Mouse (Mus musculus): Measurements from ENCODE around the gene Plin5. TPM values are rescaled to one million over a fixed set of nuclear protein-coding genes. Genes with fewer than 3 reads are reported as not detected.

The Plin5 gene
- 1.3 and 3.7 TPM in 2 replicates for polyA plus RNA-seq (2015; fragmentation: Nextera tagmentation; extraction: Ambion mirVana)

- Histone ChIP-seq H3K4me3 (replicated peaks) (peak within 1 kb of the TSS; percentile 37), H3K4me2 (peak within 1 kb of the TSS; percentile 65), H3K27me3 (peaks cover 58% of the 10 kb centered on the region), H3K27ac (replicated peaks) (no peak within 1 kb of the TSS), H3K36me3 (replicated peaks) (no peaks in the 10 kb centered on the region), H3K4me1 (replicated peaks) (peaks cover 29% of the 10 kb centered on the region), H3K9me3 (replicated peaks) (no peaks in the 10 kb centered on the region), H3K9ac (0 out of 2 replicates have a peak within 1 kb of the TSS, but pooled peaks have one; percentile 15)
- peak; percentile 49 for ATAC-seq (ENCODE audit: insufficient read depth)
- 4% methylated on average over 27 of the region's 27 CpGs for WGBS (ENCODE audit: insufficient replicate concordance)
Observed at GRCm38 (mm10) chr17:56117251-56117710, at the start of gene Plin5. TSS of gene Plin5 (minus strand) at chr17:56117596.

- Histone ChIP-seq H3K36me3 (replicated peaks) (no peaks in the 10 kb centered on the region), H3K4me3 (replicated peaks) (no peak overlapping the region), H3K27me3 (peaks cover 11% of the 10 kb centered on the region), H3K27ac (replicated peaks) (no peak overlapping the region), H3K9me3 (replicated peaks) (no peaks in the 10 kb centered on the region), H3K9ac (no peak overlapping the region), H3K4me1 (replicated peaks) (peaks cover 48% of the 10 kb centered on the region), H3K4me2 (no peak overlapping the region)
- 69% methylated on average over 11 of the region's 11 CpGs for WGBS (ENCODE audit: insufficient replicate concordance)
- ATAC-seq (ENCODE audit: insufficient read depth), result no peak
Observed at GRCm38 (mm10) chr17:56165671-56166070, 48.3 kb upstream of the Plin5 start.

DNA sequence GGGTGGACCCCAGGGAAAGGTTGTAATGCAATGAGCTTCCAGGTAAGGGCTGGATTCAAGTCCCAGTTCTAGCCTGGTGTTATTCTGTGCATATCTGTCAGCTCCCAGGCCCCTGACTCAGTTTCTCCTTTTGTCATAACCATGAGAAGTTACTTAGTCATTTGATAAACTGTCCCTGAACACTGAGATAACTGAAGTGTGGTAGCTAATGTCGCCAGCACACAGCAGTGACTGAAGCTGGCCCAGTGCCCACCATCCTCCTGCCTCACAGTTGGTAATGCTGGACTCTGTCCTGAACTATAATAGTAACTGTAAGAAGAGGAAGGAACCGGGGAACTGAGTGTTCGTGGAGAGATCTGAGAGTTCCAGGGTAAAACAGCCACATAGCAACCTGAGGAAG lies 47.1 kb upstream of the Plin5 start:
- 31% methylated on average over 3 of the region's 3 CpGs for WGBS (ENCODE audit: insufficient replicate concordance)
- H3K9me3 ChIP-seq (replicated peaks), result no peaks in the 10 kb centered on the region
- H3K4me2 ChIP-seq, result no peak overlapping the region
- no peak overlapping the region for H3K4me3 ChIP-seq (replicated peaks)
- no peak overlapping the region for H3K9ac ChIP-seq
- no peak for ATAC-seq (ENCODE audit: insufficient read depth)
- H3K27ac ChIP-seq (replicated peaks), result no peak overlapping the region
- H3K36me3 ChIP-seq (replicated peaks), result no peaks in the 10 kb centered on the region
- H3K27me3 ChIP-seq, result peaks cover 15% of the 10 kb centered on the region
- H3K4me1 ChIP-seq (replicated peaks), result peaks cover 37% of the 10 kb centered on the region

GRCm38 (mm10) chr17:56163523-56164102 lies 46.2 kb upstream of the Plin5 start:
- Histone ChIP-seq H3K4me3 (replicated peaks) (no peak overlapping the region), H3K4me1 (replicated peaks) (peaks cover 31% of the 10 kb centered on the region), H3K27ac (replicated peaks) (no peak overlapping the region), H3K4me2 (peak overlapping the region; percentile 82; the same call in 1 of the 2 replicates), H3K27me3 (peaks cover 15% of the 10 kb centered on the region), H3K9me3 (replicated peaks) (no peaks in the 10 kb centered on the region), H3K9ac (no peak overlapping the region), H3K36me3 (replicated peaks) (no peaks in the 10 kb centered on the region)
- 51% methylated on average over 6 of the region's 6 CpGs for WGBS (ENCODE audit: insufficient replicate concordance)
- ATAC-seq (ENCODE audit: insufficient read depth), result no peak

- H3K9me3 ChIP-seq (replicated peaks), result no peaks in the 10 kb centered on the region
- peak within 1 kb of the TSS; percentile 45 for H3K4me3 ChIP-seq (replicated peaks)
- peak within 1 kb of the TSS; percentile 46 for H3K9ac ChIP-seq
- H3K27ac ChIP-seq (replicated peaks), result no peak within 1 kb of the TSS
- no peaks in the 10 kb centered on the region for H3K36me3 ChIP-seq (replicated peaks)
- WGBS (ENCODE audit: insufficient replicate concordance), result 2% methylated on average over 30 of the region's 30 CpGs
- ATAC-seq (ENCODE audit: insufficient read depth), result peak; percentile 95
- H3K4me1 ChIP-seq (replicated peaks), result peaks cover 29% of the 10 kb centered on the region
- peak within 1 kb of the TSS; percentile 82 for H3K4me2 ChIP-seq
- H3K27me3 ChIP-seq, result peaks cover 27% of the 10 kb centered on the region
Observed at GRCm38 (mm10) chr17:56162231-56162774, 44.9 kb upstream of the Plin5 start, which contains the start of gene Tnfaip8l1. TSS of gene Tnfaip8l1 (plus strand) at chr17:56162477.

- Histone ChIP-seq H3K9ac (no peak overlapping the region), H3K9me3 (replicated peaks) (no peaks in the 10 kb centered on the region), H3K27ac (replicated peaks) (no peak overlapping the region), H3K4me3 (replicated peaks) (no peak overlapping the region), H3K4me2 (no peak overlapping the region), H3K4me1 (replicated peaks) (peaks cover 27% of the 10 kb centered on the region), H3K36me3 (replicated peaks) (no peaks in the 10 kb centered on the region), H3K27me3 (peaks cover 52% of the 10 kb centered on the region)
- ATAC-seq (ENCODE audit: insufficient read depth), result no peak
- under 1% methylated on average over 9 of the region's 9 CpGs for WGBS (ENCODE audit: insufficient replicate concordance)
Observed at GRCm38 (mm10) chr17:56159729-56160128, 42.3 kb upstream of the Plin5 start.

DNA sequence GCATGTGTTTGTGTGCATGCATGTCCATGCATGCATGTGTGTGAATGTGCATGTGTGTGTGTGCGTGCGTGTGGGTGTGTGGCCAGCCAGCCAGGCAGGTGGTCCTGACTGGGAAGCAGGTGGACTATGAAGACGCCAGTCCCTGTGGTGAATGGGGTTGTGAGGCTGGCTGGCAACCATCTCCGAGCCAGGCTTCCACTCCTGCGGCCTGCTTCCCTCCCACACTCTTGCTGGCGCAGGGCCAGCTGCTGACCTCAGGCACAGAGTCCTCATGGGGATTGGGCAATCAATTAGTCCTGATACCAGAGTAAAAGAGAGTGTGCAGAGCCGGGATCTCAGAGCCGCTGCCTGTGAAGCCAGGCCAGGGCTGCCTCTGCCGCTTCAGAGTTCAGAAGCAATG lies 36.2 kb upstream of the Plin5 start:
- Histone ChIP-seq H3K27ac (replicated peaks) (no peak overlapping the region), H3K4me1 (replicated peaks) (peaks cover 8% of the 10 kb centered on the region), H3K4me2 (no peak overlapping the region), H3K4me3 (replicated peaks) (no peak overlapping the region), H3K27me3 (peaks cover 78% of the 10 kb centered on the region), H3K9ac (no peak overlapping the region), H3K9me3 (replicated peaks) (no peaks in the 10 kb centered on the region), H3K36me3 (replicated peaks) (no peaks in the 10 kb centered on the region)
- ATAC-seq (ENCODE audit: insufficient read depth), result peak; percentile 48; the same call in 1 of the 2 replicates
- WGBS (ENCODE audit: insufficient replicate concordance), result 44% methylated on average over 9 of the region's 9 CpGs

DNA sequence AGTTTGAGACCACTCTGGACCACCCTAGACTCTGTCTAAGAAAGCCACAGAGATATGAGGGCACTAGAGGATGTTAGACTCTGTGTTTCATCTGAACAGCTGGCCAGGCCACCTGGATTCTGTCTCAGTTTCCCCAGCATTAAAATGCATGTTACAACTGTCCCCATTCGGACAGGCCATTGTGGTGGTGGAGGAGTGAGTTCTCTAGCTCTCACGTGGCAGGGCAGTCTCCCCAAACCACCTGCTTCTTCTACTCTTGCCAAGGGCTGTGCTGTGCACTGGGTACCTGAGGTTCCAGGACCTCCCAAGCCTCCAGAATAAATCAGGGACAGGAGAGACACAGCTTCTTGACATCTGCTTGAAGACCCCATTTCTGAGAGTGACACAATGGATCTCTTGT lies 32.5 kb upstream of the Plin5 start:
- Histone ChIP-seq H3K4me2 (no peak overlapping the region), H3K4me3 (replicated peaks) (no peak overlapping the region), H3K27ac (replicated peaks) (no peak overlapping the region), H3K27me3 (peaks cover 80% of the 10 kb centered on the region), H3K9me3 (replicated peaks) (no peaks in the 10 kb centered on the region), H3K4me1 (replicated peaks) (peaks cover 8% of the 10 kb centered on the region), H3K36me3 (replicated peaks) (no peaks in the 10 kb centered on the region), H3K9ac (no peak overlapping the region)
- ATAC-seq (ENCODE audit: insufficient read depth), result no peak
- WGBS (ENCODE audit: insufficient replicate concordance), result 38% methylated on average over 2 of the region's 2 CpGs

- Histone ChIP-seq H3K4me3 (replicated peaks) (no peak overlapping the region), H3K4me2 (peak overlapping the region; percentile 25; the same call in 1 of the 2 replicates), H3K36me3 (replicated peaks) (no peaks in the 10 kb centered on the region), H3K27ac (replicated peaks) (no peak overlapping the region), H3K9ac (no peak overlapping the region), H3K4me1 (replicated peaks) (peaks cover 8% of the 10 kb centered on the region), H3K27me3 (peaks cover 85% of the 10 kb centered on the region), H3K9me3 (replicated peaks) (no peaks in the 10 kb centered on the region)
- ATAC-seq (ENCODE audit: insufficient read depth), result no peak
- WGBS (ENCODE audit: insufficient replicate concordance), result 3% methylated on average over 30 of the region's 30 CpGs
Observed at GRCm38 (mm10) chr17:56148790-56149618, 31.6 kb upstream of the Plin5 start.

- Histone ChIP-seq H3K4me3 (replicated peaks) (no peak overlapping the region), H3K9me3 (replicated peaks) (no peaks in the 10 kb centered on the region), H3K4me2 (no peak overlapping the region), H3K27me3 (peaks cover 85% of the 10 kb centered on the region), H3K4me1 (replicated peaks) (peaks cover 4% of the 10 kb centered on the region), H3K27ac (replicated peaks) (no peak overlapping the region), H3K9ac (no peak overlapping the region), H3K36me3 (replicated peaks) (no peaks in the 10 kb centered on the region)
- 17% methylated on average over 9 of the region's 9 CpGs for WGBS (ENCODE audit: insufficient replicate concordance)
- ATAC-seq (ENCODE audit: insufficient read depth), result no peak
Observed at GRCm38 (mm10) chr17:56148280-56148679, 30.9 kb upstream of the Plin5 start.

- Histone ChIP-seq H3K27me3 (peaks cover 89% of the 10 kb centered on the region), H3K9me3 (replicated peaks) (no peaks in the 10 kb centered on the region), H3K36me3 (replicated peaks) (no peaks in the 10 kb centered on the region), H3K4me2 (no peak overlapping the region), H3K27ac (replicated peaks) (no peak overlapping the region), H3K9ac (no peak overlapping the region), H3K4me3 (replicated peaks) (no peak overlapping the region), H3K4me1 (replicated peaks) (peaks cover 4% of the 10 kb centered on the region)
- no peak for ATAC-seq (ENCODE audit: insufficient read depth)
- 54% methylated on average over 12 of the region's 12 CpGs for WGBS (ENCODE audit: insufficient replicate concordance)
Observed at GRCm38 (mm10) chr17:56147420-56147819, 30.0 kb upstream of the Plin5 start.

Measured in liver, embryonic 15.5 days (tissue).